Mouse (Mus musculus) testis, adult 2 months (tissue): ENCODE measurements around the gene Lifr.

Source experiments
- CTCF ChIP-seq: fragments of 200-500 bp; IDR thresholded peaks from 2 replicates; pipeline ENCODE4 v1.5.1; 2012; ENCODE audit warnings: low read depth, mild to moderate bottlenecking, inconsistent platforms, low read length, moderate library complexity; ENCODE audit not compliant: control insufficient read depth, insufficient read depth, insufficient replicate concordance
- POLR2A ChIP-seq: fragments of 200-500 bp; IDR thresholded peaks from 2 replicates; pipeline ENCODE4 v1.6.1; 2012; ENCODE audit warnings: low read depth, mild to moderate bottlenecking, inconsistent platforms, low read length, moderate library complexity; ENCODE audit not compliant: control insufficient read depth

DNA sequence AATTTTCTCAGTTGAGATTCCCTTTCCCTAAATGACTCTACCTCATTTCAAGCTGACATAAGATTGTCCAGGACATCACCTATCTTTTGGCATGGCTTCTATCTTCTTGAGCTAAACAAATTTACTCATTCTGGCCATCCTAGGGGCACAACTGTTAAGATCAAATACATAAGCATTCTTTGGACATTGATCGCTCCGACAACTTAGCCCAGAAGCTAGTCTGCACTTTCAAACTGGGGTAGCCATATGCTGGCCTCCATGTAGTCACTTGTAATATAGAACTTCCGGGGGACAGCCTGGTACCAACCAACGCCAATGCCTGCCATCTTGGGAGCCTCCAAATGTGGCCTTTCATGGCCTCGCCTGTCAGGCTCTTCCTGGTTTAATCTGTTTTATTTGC is 112.6 kb downstream of the Lifr start:
- TF ChIP-seq CTCF = no peak
- TF ChIP-seq POLR2A = no peak
